In genomic region chr4:137866206-137866863, GRCm38 (mm10) we compare ENCODE assay signal across 9 mouse cellular contexts. TPM values are rescaled to one million over a fixed set of nuclear protein-coding genes. Genes with fewer than 3 reads are reported as not detected.
DNase-seq lines count a peak whose midpoint lies in the region; ATAC-seq and TF ChIP-seq lines count a peak whose summit lies in the region.
"Had no signal": no experiment of that assay in that cellular context is flagged by ENCODE, and none has a peak within 500 bp of the region (broad histone marks: within the 10 kb centered on the region; RNA-seq: fewer than 3 reads in every experiment).

No protein-coding gene starts in this region.

- H3K9me3 ChIP-seq in embryonic facial prominence, embryonic 10.5 days, result no peaks in the 10 kb centered on the region
- no peaks in the 10 kb centered on the region for H3K9me3 ChIP-seq in midbrain, embryonic 16.5 days (replicated peaks; ENCODE audit: control insufficient read depth, low read length, poor library complexity, severe bottlenecking)

- peak; percentile 58 for DNase-seq in gastrocnemius, adult 2 months
- no peak for DNase-seq in gastrocnemius, postnatal 4 days (ENCODE audit: low spot score in 2 of 2)
- peak; percentile 88 for DNase-seq in CD4-positive, CD25-positive, alpha-beta regulatory T cell, adult 2 months (ENCODE audit: low read depth, low spot score)
- DNase-seq in embryonic facial prominence, embryonic 10.5 days (ENCODE audit: low spot score), result peak; percentile 71
- peak; percentile 43 for DNase-seq in kidney, postnatal 10 days
- DNase-seq in yolk sac, embryonic 10.5 days (ENCODE audit: low spot score), result no peak
- no peak for DNase-seq in adrenal gland, adult 2 months

- WGBS in embryonic facial prominence, embryonic 10.5 days, result 39% methylated on average over 19 of the region's 19 CpGs
- 32% methylated on average over 19 of the region's 19 CpGs for WGBS in midbrain, embryonic 16.5 days

- H3K4me2 ChIP-seq in midbrain, embryonic 16.5 days (ENCODE audit: low read length), result peak overlapping the region; percentile 36

- H3K4me3 ChIP-seq in gastrocnemius, adult 2 months, result no peak overlapping the region
- H3K4me3 ChIP-seq in embryonic facial prominence, embryonic 10.5 days, result peak overlapping the region; percentile 27
- H3K4me3 ChIP-seq in midbrain, embryonic 16.5 days (ENCODE audit: low read depth, low read length), result 0 out of 2 replicates have a peak overlapping the region, but pooled peaks have one; percentile 7

- peak; percentile 30 for ATAC-seq in midbrain, embryonic 16.5 days

- intact Hi-C loops in gastrocnemius, adult 2 months (cut with DNase I), result no loop called here

- H3K36me3 ChIP-seq in embryonic facial prominence, embryonic 10.5 days (replicated peaks), result no peaks in the 10 kb centered on the region
- no peaks in the 10 kb centered on the region for H3K36me3 ChIP-seq in midbrain, embryonic 16.5 days (ENCODE audit: control insufficient read depth, insufficient read depth, low read length)

- peak overlapping the region; percentile 86 for H3K27ac ChIP-seq in gastrocnemius, adult 2 months
- peak overlapping the region; percentile 35; the same call in 1 of the 2 replicates for H3K27ac ChIP-seq in embryonic facial prominence, embryonic 10.5 days (replicated peaks)
- H3K27ac ChIP-seq in midbrain, embryonic 16.5 days (ENCODE audit: low read length), result peak overlapping the region; percentile 72
- H3K27ac ChIP-seq: macrophage had no signal

- no peak for TF ChIP-seq CTCF in gastrocnemius, adult 2 months (IDR thresholded peaks at IDR 0.05)

- H3K9ac ChIP-seq in midbrain, embryonic 16.5 days (ENCODE audit: low read depth, low read length), result peak overlapping the region; percentile 36; the same call in 1 of the 2 replicates

- peaks cover 97% of the 10 kb centered on the region for H3K4me1 ChIP-seq in embryonic facial prominence, embryonic 10.5 days
- H3K4me1 ChIP-seq in midbrain, embryonic 16.5 days (ENCODE audit: control insufficient read depth, insufficient read depth, low read length), result peaks cover 42% of the 10 kb centered on the region

- H3K27me3 ChIP-seq in embryonic facial prominence, embryonic 10.5 days (replicated peaks; ENCODE audit: low read depth, poor library complexity, severe bottlenecking), result no peaks in the 10 kb centered on the region
- H3K27me3 ChIP-seq in midbrain, embryonic 16.5 days (ENCODE audit: control insufficient read depth, insufficient read depth, low read depth, low read length), result no peaks in the 10 kb centered on the region

RNA-seq across cellular contexts. Expression of gene Ece1, which starts 4.3 kb away (rescaled TPM):
- total RNA-seq in gastrocnemius, adult 2 months (2021), result 100 to 1,000 TPM in 1 of 2 experiments, 10 to 100 TPM in 1; 61.6 to 103 TPM
- total RNA-seq in gastrocnemius, postnatal 4 days (2021), result 10 to 100 TPM; 64.1 to 73.4 TPM
- polyA plus RNA-seq in embryonic facial prominence, embryonic 10.5 days (2016; fragmentation: Nextera tagmentation; extraction: Ambion mirVana), result 46.6 and 54.5 TPM in 2 replicates
- 20.8 and 21.3 TPM in 2 replicates for polyA plus RNA-seq in midbrain, embryonic 16.5 days (2015; fragmentation: Nextera tagmentation; extraction: Ambion mirVana)
- 100 to 1,000 TPM; 228 to 424 TPM for total RNA-seq in adrenal gland, adult 2 months (2021)
- 50.0 and 414 TPM in 2 replicates for polyA plus RNA-seq in adrenal gland, adult 2 months (2012; rRNA removed)

Comparison
In these comparisons a context has a peak if more than half of its experiments do, and no peak if none do; other contexts are left out.
1. DNase-seq: peak in gastrocnemius, adult 2 months (single experiment), CD4-positive, CD25-positive, alpha-beta regulatory T cell, adult 2 months (single experiment), embryonic facial prominence, embryonic 10.5 days (single experiment) and kidney, postnatal 10 days (single experiment); none in gastrocnemius, postnatal 4 days (0 of 2), yolk sac, embryonic 10.5 days (single experiment) and adrenal gland, adult 2 months (single experiment).
2. H3K27ac ChIP-seq: peak in every context shown above with its lines; median percentile 86 in gastrocnemius, adult 2 months; 72 in midbrain, embryonic 16.5 days; 35 in embryonic facial prominence, embryonic 10.5 days.